Mouse (Mus musculus) erythroblast, adult 5-6 weeks (primary cell): ENCODE measurements around the gene Cfap61. TPM values are rescaled to one million over a fixed set of nuclear protein-coding genes. Genes with fewer than 3 reads are reported as not detected.

Experiments used
- ATAC-seq: replicated peaks from 2 replicates; pipeline ENCODE4 v1.8.0; 2016; ENCODE audit warnings: moderate number of reproducible peaks, mild to moderate bottlenecking, moderate TSS enrichment, inconsistent platforms; ENCODE audit not compliant: poor library complexity, low FRiP score, severe bottlenecking
- total RNA-seq, 2 experiments: library from RNA; stranded (forward) in 1 of 2; stranded (reverse) in 1 of 2; fragments of 150-400 nt in 1 of 2; fragments of 200-764, 138-1000 nt in 1 of 2; gene quantifications; 2 replicates each; pipeline versions ENCODE4 v1.2.3 to v1.2.4; 2015 to 2017; ENCODE audit warnings: low replicate concordance in 2 of 2

The Cfap61 gene
- total RNA-seq, 2 experiments from 2014 or later = not detected

GRCm38 (mm10) chr2:146125129-146125528, 190.5 kb downstream of the Cfap61 start:
- ATAC-seq = no peak

DNA sequence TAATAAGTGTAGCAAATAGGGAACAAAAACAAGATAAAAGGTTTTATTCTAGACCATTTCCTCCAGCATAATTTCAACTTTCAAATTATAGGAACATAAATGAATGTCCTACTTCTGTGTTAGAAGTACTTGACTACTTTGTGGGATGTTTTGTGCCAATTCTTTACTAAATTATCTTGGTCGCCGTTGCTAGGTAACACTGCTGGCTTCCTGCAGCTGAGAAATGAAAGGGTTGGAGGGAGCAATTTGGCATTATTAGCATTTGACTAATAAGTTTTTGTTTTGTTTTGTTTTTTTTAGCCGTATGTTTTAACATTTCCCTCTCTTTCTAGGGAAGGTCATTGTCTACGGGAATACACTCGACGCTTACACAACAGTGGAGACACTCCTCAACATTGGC, 194.0 kb downstream of the Cfap61 start:
- ATAC-seq = no peak

DNA sequence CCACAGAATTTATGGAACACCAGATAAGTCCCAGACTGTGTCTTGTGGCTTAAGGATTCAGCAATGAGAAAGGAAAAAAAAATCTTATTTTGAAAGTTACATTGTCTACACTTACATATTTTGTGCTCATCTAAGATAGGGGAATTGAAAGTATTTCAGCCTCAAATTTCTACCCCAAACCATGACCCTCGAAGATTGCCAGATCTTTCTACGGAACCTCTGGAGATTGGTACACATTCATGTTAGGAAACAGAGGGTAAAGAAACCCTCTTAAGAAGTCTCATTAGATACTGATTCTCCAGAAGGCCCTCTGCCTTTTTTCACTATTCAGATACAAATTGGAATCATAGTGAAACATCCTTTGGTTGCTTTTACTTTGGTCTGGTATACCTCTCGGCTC, 195.9 kb downstream of the Cfap61 start:
- no peak for ATAC-seq

DNA sequence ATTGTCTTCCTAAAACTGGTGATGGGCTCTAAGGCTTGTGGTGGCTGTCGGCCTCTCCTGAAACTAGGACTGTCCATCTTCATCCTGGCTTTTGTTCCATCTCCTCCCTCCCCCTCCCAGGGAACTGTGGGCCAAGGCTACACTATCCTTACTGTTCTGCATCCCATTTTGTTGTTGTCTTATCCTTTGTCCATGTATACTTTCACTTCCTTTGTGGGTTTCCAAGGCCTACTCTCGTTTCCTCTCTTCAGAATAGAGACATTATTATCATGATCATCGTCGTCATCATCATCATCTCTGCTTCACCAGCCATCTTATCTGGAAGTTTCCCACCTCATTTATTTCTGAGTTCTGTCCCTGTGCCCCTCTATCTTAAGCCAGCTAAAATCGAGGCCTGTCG, 199.7 kb downstream of the Cfap61 start:
- no peak for ATAC-seq

GRCm38 (mm10) chr2:146140711-146141110, 206.1 kb downstream of the Cfap61 start:
- ATAC-seq = no peak

DNA sequence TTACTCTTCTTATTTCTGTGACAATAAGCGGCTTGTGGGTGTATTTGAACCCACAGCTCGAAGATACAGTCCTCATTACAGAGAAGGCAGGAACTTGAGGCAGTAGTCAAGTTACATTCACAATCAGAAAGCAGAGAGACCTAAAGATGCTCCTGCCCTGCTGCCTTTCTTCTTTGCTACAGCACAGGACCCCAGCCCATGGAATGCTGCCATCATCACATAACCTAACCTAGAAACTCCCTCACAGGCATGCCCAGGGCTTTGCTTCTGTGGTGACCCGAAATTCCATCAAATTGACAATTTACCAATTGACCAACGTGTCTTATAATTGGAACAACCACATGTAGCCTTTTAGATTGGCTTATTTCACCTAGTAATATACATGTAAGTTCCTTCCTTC, 212.7 kb downstream of the Cfap61 start:
- ATAC-seq = no peak

DNA sequence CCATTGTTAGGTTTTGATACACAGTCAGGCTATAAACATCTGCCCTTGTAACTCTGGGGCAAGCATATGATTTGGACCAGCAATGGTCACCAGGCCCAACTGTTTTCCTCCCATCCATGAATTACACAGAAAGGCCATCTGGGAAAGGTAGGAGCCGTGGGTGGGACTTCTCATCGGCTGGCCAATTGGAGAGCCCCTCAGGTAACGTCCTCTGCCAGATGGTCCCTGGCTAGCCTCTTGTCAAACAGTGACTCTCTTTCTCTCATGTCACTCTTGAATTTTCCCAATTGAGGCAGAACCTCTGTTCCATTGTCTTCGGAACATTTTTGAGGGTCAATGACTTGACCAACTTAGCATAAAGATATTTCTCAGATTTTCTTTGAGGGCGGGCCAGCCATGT, 213.2 kb downstream of the Cfap61 start:
- no peak for ATAC-seq

- ATAC-seq = no peak
Observed at GRCm38 (mm10) chr2:146149206-146149974, 214.8 kb downstream of the Cfap61 start.

GRCm38 (mm10) chr2:146168017-146168803, 233.6 kb downstream of the Cfap61 start:
- no peak for ATAC-seq

GRCm38 (mm10) chr2:146169492-146169891, 234.9 kb downstream of the Cfap61 start:
- ATAC-seq = no peak

GRCm38 (mm10) chr2:146172106-146172505, 237.5 kb downstream of the Cfap61 start:
- no peak for ATAC-seq

GRCm38 (mm10) chr2:146174173-146174572, 239.6 kb downstream of the Cfap61 start:
- ATAC-seq = no peak

DNA sequence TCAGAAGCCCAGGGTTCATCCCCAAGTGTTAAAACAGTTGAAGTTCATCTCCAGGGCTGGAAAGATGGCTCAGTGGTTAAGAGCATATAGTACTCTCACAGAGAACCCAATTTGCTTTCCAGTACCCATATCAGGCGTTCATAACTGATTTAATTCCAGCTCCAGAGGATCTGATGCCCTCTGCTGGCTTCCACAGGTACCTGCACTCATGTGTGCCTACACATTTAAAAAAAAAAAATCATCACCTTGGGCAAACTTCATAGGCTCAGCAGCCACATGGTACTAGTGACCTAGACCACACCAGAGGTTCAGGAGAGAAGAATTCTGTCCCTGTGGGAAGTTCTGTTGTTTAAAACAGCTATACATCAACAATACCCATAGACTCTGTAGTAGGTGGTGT, 244.1 kb downstream of the Cfap61 start:
- ATAC-seq = no peak

GRCm38 (mm10) chr2:146183830-146184793, 249.5 kb downstream of the Cfap61 start:
- no peak for ATAC-seq

- no peak for ATAC-seq
Observed at GRCm38 (mm10) chr2:146196126-146196525, 261.5 kb downstream of the Cfap61 start.

DNA sequence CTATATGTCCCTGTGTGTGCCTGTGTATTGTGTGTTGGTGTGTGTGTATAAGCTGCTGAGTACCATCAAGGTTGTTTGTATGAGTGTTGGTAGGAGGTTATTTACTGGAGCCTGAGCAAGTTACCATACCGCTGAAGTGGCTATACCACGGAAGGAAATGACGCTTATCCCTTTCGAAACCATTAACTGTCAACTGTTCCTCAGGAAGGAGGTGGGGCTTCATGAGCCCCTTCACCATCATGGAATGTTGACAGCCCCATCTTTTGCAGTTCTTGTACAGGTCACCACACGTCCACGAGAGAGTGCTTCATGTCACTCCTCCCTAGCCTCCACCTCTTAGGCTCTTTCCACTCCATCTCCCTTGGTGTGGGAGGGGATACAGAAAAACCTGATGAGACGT, 263.4 kb downstream of the Cfap61 start:
- ATAC-seq = no peak

DNA sequence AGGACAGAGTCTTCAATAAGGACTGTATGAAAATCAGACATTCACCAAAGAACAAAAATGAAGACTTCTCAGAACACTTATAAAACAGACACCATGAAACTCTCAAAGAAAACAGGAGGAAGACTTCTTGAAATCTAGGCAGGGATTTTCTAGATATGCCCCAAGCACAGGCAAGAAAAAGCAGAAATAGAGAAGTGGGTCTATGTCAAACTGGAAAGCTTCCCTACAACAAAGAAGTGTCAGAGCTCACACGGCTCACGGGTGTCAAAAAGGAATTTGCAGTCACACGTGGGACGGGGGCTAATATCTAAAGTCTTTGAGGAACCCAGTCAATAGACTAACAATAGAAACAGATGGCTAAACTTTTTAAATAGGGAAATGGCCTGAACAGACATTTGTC, 276.4 kb downstream of the Cfap61 start:
- no peak for ATAC-seq

- no peak for ATAC-seq
Observed at GRCm38 (mm10) chr2:146214715-146215114, 280.1 kb downstream of the Cfap61 start.

DNA sequence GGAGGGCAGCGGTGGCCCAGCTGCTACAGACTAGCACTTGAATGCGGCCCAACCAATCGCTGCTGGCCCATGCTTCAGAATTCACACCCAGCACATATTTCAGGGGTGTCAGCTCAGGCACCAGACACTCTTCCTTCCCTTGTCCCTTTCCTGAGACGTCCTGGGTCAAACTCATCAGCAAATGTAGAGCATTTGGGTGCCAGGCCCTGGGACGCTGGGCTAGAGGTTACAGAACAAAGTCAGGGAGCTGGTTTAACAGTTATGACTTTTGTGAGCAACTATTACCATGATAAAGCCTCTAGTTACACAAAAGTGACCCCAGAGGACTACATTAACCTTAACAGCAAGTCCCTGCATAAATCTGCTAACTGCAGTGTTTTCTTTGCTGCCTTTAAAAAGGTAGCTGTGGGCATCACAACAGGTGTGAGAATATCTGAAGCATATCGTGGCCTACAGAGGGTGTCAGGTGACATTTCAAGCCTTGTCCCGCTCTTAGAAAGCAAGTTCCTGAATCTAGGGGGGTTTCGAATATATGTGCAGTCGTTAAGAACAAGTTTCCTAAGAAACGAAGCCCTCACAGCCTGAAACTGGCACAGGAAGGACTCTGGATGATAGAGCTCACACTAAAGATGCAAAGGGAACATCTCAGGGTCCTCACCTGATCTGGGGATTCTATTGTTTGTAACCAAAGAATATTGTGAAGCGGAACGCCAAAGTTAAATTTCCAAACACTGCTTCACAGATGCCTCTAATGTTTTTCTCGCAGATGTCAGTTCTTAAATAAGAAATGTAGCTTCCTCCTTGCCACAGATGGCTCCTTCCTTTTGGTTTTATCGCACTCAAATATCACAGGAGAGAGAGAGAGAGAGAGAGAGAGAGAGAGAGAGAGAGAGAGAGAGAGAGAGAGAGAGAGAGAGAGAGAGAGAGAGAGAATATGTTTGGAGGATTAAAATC, 281.8 kb downstream of the Cfap61 start:
- ATAC-seq = no peak
